Mouse (Mus musculus): ENCODE data around the gene Exosc5. TPM values are rescaled to one million over a fixed set of nuclear protein-coding genes. Genes with fewer than 3 reads are reported as not detected.

Exosc5 gene
- total and polyA plus RNA-seq, 3 experiments, result 105 to 125 (median 123) TPM

GRCm38 (mm10) chr7:25688810-25689586 lies 30.0 kb downstream of the Exosc5 start:
- TF ChIP-seq IRF4 (IDR thresholded peaks at IDR 0.05; ENCODE audit: low read depth, low read length), result peak; percentile 88
- TF ChIP-seq KAT2A (IDR thresholded peaks at IDR 0.05; ENCODE audit: insufficient replicate concordance, low read length), result no peak
- peak; percentile 68 for TF ChIP-seq ELF1 (IDR thresholded peaks at IDR 0.05; ENCODE audit: low read depth, low read length)
- TF ChIP-seq SMC3 (IDR thresholded peaks at IDR 0.05; ENCODE audit: low read depth, low read length), result no peak
- peak; percentile 80; the same call in 1 of the 2 replicates for TF ChIP-seq MXI1 (IDR thresholded peaks at IDR 0.05; ENCODE audit: low read depth, low read length)
- no peak for TF ChIP-seq JUN (IDR thresholded peaks at IDR 0.05; ENCODE audit: insufficient read depth, low read depth, low read length)
- no peak; the same call in 1 of the 2 replicates for TF ChIP-seq ZMIZ1 (IDR thresholded peaks at IDR 0.05; ENCODE audit: low read depth, low read length)
- TF ChIP-seq PAX5 (IDR thresholded peaks at IDR 0.05; ENCODE audit: low read length), result no peak
- peak; percentile 41; the same call in 1 of the 2 replicates for TF ChIP-seq CHD2 (IDR thresholded peaks at IDR 0.05; ENCODE audit: low read length)
- TF ChIP-seq USF2 (conservative IDR thresholded peaks at IDR 0.05; ENCODE audit: low read depth, low read length), result no peak
- TF ChIP-seq POLR2AphosphoS2 (IDR thresholded peaks at IDR 0.05; ENCODE audit: low read depth, low read length), result no peak
- TF ChIP-seq ZNF384 (IDR thresholded peaks at IDR 0.05; ENCODE audit: low read depth, low read length), result no peak
- no peak for TF ChIP-seq ZC3H11A (IDR thresholded peaks at IDR 0.05; ENCODE audit: low read depth, low read length)
- TF ChIP-seq CHD1 (IDR thresholded peaks at IDR 0.05; ENCODE audit: low read depth, low read length), result no peak; the same call in 1 of the 2 replicates
- peak; percentile 58 for TF ChIP-seq NELFE (IDR thresholded peaks at IDR 0.05; ENCODE audit: low read depth, low read length)
- TF ChIP-seq GABPA (IDR thresholded peaks at IDR 0.05; ENCODE audit: insufficient replicate concordance, low read depth, low read length), result no peak
- peak; percentile 21; the same call in 1 of the 2 replicates for TF ChIP-seq ETS1 (conservative IDR thresholded peaks at IDR 0.05; ENCODE audit: low read depth, low read length)
- TF ChIP-seq MYC (IDR thresholded peaks at IDR 0.05; ENCODE audit: low read depth, low read length), result peak; percentile 96
- TF ChIP-seq TBP (conservative IDR thresholded peaks at IDR 0.05; ENCODE audit: low read depth, low read length), result 0 out of 2 replicates have a peak, but pooled peaks have one; percentile 48
- no peak for TF ChIP-seq MAFK (IDR thresholded peaks at IDR 0.05; ENCODE audit: insufficient replicate concordance, low read length)
- TF ChIP-seq E2F4 (IDR thresholded peaks at IDR 0.05; ENCODE audit: insufficient replicate concordance, low read depth, low read length), result peak; percentile 82; the same call in 1 of the 2 replicates
- no peak; the same call in 1 of the 2 replicates for TF ChIP-seq EP300 (IDR thresholded peaks at IDR 0.05; ENCODE audit: low read length)
- TF ChIP-seq UBTF (IDR thresholded peaks at IDR 0.05; ENCODE audit: low read depth, low read length), result no peak
- TF ChIP-seq MAX (IDR thresholded peaks at IDR 0.05; ENCODE audit: low read length), result peak; percentile 88
- no peak; the same call in 1 of the 2 replicates for TF ChIP-seq TCF12 (IDR thresholded peaks at IDR 0.05; ENCODE audit: low read depth, low read length)
- TF ChIP-seq RCOR1 (conservative IDR thresholded peaks at IDR 0.05; ENCODE audit: low read depth, low read length), result no peak
- no peak for TF ChIP-seq ZKSCAN1 (IDR thresholded peaks at IDR 0.05; ENCODE audit: borderline replicate concordance, low read depth, low read length)
- no peak for TF ChIP-seq RAD21 (IDR thresholded peaks at IDR 0.05; ENCODE audit: low read depth, low read length)
- TF ChIP-seq NRF1 (IDR thresholded peaks at IDR 0.05; ENCODE audit: low read depth, low read length), result peak; percentile 6; the same call in 1 of the 2 replicates
- TF ChIP-seq JUND (conservative IDR thresholded peaks at IDR 0.05; ENCODE audit: low read depth, low read length), result no peak
- peak; percentile 48 for TF ChIP-seq USF1 (IDR thresholded peaks at IDR 0.05; ENCODE audit: low read depth, low read length)
- TF ChIP-seq HCFC1 (IDR thresholded peaks at IDR 0.05; ENCODE audit: low read depth, low read length), result peak; percentile 28
- peak; percentile 76 for TF ChIP-seq POLR2A (IDR thresholded peaks at IDR 0.05; ENCODE audit: low read depth, low read length)
- peak in 1 of 2 experiments; percentile 24; a peak in 2 of 4 replicates for TF ChIP-seq CTCF (conservative IDR thresholded peaks at IDR 0.05 in 1 of 2, IDR thresholded peaks at IDR 0.05 in 1 of 2; ENCODE audit: low read depth in 2 of 2, low read length in 2 of 2)
- TF ChIP-seq MAZ (IDR thresholded peaks at IDR 0.05; ENCODE audit: low read depth, low read length), result peak; percentile 65
- TF ChIP-seq SIN3A (IDR thresholded peaks at IDR 0.05; ENCODE audit: low read length), result peak; percentile 59; the same call in 1 of the 2 replicates
- peak; percentile 56 for TF ChIP-seq BHLHE40 (IDR thresholded peaks at IDR 0.05; ENCODE audit: low read depth, low read length)
- no peak; the same call in 1 of the 2 replicates for TF ChIP-seq MEF2A (IDR thresholded peaks at IDR 0.05; ENCODE audit: borderline replicate concordance, low read depth, low read length)
- dilution Hi-C loops (cut with MboI; ENCODE audit: extremely low pct_ligation_motif_present, extremely low pct_unique_long_range_greater_than_20kb, low sequenced_read_pairs), result no loop called here
- H3K27me3 ChIP-seq (replicated peaks), result no peaks in the 10 kb centered on the region
- peaks cover 16 to 50% of the 10 kb centered on the region in 2 experiments for H3K36me3 ChIP-seq (replicated peaks in 1 of 2; ENCODE audit: control insufficient read depth in 1 of 2, insufficient read depth in 1 of 2, low read length in 1 of 2)
- H3K9me3 ChIP-seq (replicated peaks; ENCODE audit: low read length), result no peaks in the 10 kb centered on the region
- H3K4me3 ChIP-seq (replicated peaks in 1 of 3; ENCODE audit: low read depth in 2 of 3, low read length in 2 of 3, poor library complexity in 1 of 3), result peak overlapping the region; percentile 73 to 87 (median 83)
- peak overlapping the region; percentile 55 for H3K4me2 ChIP-seq (ENCODE audit: insufficient read depth, low read depth, poor library complexity, severe bottlenecking)
- peak overlapping the region; percentile 64 for H3K27ac ChIP-seq (ENCODE audit: insufficient read depth, low read depth)
- peaks cover 11 to 34% of the 10 kb centered on the region in 2 experiments for H3K4me1 ChIP-seq (ENCODE audit: control insufficient read depth in 1 of 2, insufficient read depth in 2 of 2)
- in situ Hi-C loops (cut with MboI; ENCODE audit: low pct_ligation_motif_present, low pct_unique_long_range_greater_than_20kb, low sequenced_read_pairs), result no loop called here
- peak; percentile 93 for DNase-seq (ENCODE audit: extremely low read depth)
- peaks cover 25% of the 10 kb centered on the region for H3K79me2 ChIP-seq (replicated peaks; ENCODE audit: control insufficient read depth, extremely low read depth, insufficient read depth, poor library complexity, severe bottlenecking)
- H3K9ac ChIP-seq (ENCODE audit: insufficient read depth, low read depth), result peak overlapping the region; percentile 98
